Mouse (Mus musculus) heart, embryonic 14.5 days (tissue): ENCODE data around the gene Gm13694. TPM values are rescaled to one million over a fixed set of nuclear protein-coding genes. Genes with fewer than 3 reads are reported as not detected.

Experiments
- ATAC-seq: fragments of 200-750 bp; cut with Nextera tagmentation; 2 replicates; pipeline ENCODE4 v1.8.0; 2017; ENCODE audit warnings: low read depth, moderate TSS enrichment; ENCODE audit not compliant: insufficient number of reproducible peaks, insufficient read depth, low FRiP score
- H3K27ac ChIP-seq, 2 experiments: fragments of 200-500 bp in 1 of 2; fragments of 300-500 bp in 1 of 2; sonication (generic) in 1 of 2; replicated peaks in 1 of 2; 2 replicates each; pipeline ENCODE4 v1.5.1; 2012 to 2014; ENCODE audit warnings: low read depth in 2 of 2, low read length in 2 of 2, control low read depth in 1 of 2, mild to moderate bottlenecking in 1 of 2, mixed read lengths in 1 of 2; ENCODE audit not compliant: control insufficient read depth in 1 of 2, insufficient read depth in 1 of 2
- H3K27me3 ChIP-seq: fragments of 300-500 bp; sonication (generic); 2 replicates; pipeline ENCODE4 v1.6.1; 2014; ENCODE audit warnings: mild to moderate bottlenecking, low read length, control low read depth; ENCODE audit not compliant: control insufficient read depth, insufficient read depth
- H3K36me3 ChIP-seq: fragments of 300-500 bp; sonication (generic); 2 replicates; pipeline ENCODE4 v1.6.1; 2014; ENCODE audit warnings: mild to moderate bottlenecking, control low read depth, low read length, mixed read lengths; ENCODE audit not compliant: control insufficient read depth, insufficient read depth
- H3K4me1 ChIP-seq, 2 experiments: fragments of 200-500 bp in 1 of 2; fragments of 300-500 bp in 1 of 2; sonication (generic) in 1 of 2; 2 replicates each; pipeline ENCODE4 v1.6.1; 2012 to 2014; ENCODE audit warnings: low read length in 2 of 2, control low read depth in 1 of 2, mixed read lengths in 1 of 2; ENCODE audit not compliant: control insufficient read depth in 2 of 2, insufficient read depth in 2 of 2
- H3K4me2 ChIP-seq: fragments of 300-500 bp; sonication (generic); 2 replicates; pipeline ENCODE4 v1.6.1; 2014; ENCODE audit warnings: mild to moderate bottlenecking, low read length
- H3K4me3 ChIP-seq, 2 experiments: fragments of 200-500 bp in 1 of 2; fragments of 300-500 bp in 1 of 2; sonication (generic) in 1 of 2; 2 replicates each; pipeline ENCODE4 v1.5.1; 2012 to 2014; ENCODE audit warnings: low read length in 2 of 2, mild to moderate bottlenecking in 2 of 2, control low read depth in 1 of 2, low read depth in 1 of 2, moderate library complexity in 1 of 2; ENCODE audit not compliant: control insufficient read depth in 1 of 2, insufficient read depth in 1 of 2
- H3K9ac ChIP-seq: fragments of 300-500 bp; sonication (generic); 2 replicates; pipeline ENCODE4 v1.6.1; 2014; ENCODE audit warnings: mild to moderate bottlenecking, low read length
- H3K9me3 ChIP-seq: fragments of 300-500 bp; sonication (generic); 2 replicates; pipeline ENCODE4 v1.6.1; 2016; ENCODE audit warnings: low read length, control low read depth; ENCODE audit not compliant: control insufficient read depth
- WGBS: fragments of 180-500 bp; shearing (Covaris S2); extraction: QIAGEN DNeasy Blood & Tissue Kit; methylation state at CpG from one replicate; pipeline ENCODE4 v1.1.7; 2014; 5-methylcytosine and 5-hydroxymethylcytosine counted together
- polyA plus RNA-seq: library from polyadenylated mRNA; unstranded; fragments of >200 nt; fragmentation: Nextera tagmentation; extraction: Ambion mirVana; gene quantifications from 2 replicates; pipeline ENCODE4 v1.2.1, GENCODE M21; 2014

The Gm13694 gene
- polyA plus RNA-seq, 1 experiment from 2014 or later, result not detected

DNA sequence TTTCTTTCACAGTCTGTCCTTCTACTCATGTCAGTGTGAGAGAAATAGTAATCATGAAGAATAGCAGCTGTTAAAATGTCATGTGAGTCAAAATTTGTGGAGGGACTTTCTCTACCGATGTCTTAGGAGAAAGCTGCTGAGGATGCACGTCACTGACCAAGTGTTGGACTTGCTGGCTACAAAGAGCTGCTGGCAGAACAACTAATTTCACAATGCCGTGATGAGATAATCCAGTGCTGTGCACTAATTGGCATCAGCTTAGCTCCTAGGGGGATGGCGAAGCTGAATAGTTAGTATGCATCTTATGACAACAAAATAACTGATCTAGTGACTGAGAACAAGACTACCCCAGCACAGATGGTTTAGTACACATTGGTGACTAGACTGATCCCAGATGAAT, 46.5 kb downstream of the Gm13694 start:
- Histone ChIP-seq H3K27ac (no peak overlapping the region), H3K9ac (no peak overlapping the region), H3K4me2 (no peak overlapping the region), H3K4me1 (no peaks in the 10 kb centered on the region), H3K36me3 (no peaks in the 10 kb centered on the region), H3K27me3 (no peaks in the 10 kb centered on the region), H3K9me3 (no peaks in the 10 kb centered on the region), H3K4me3 (no peak overlapping the region)
- ATAC-seq, result no peak
- 67% methylated on average over 4 of the region's 4 CpGs for WGBS

Other genes with a start within 250 kb of the Gm13694 start
- gene Fam171b, start 166.3 kb upstream of the Gm13694 start, polyA plus RNA-seq, result 1.9 and 3.6 TPM in 2 replicates
- not detected in 2 replicates for gene Zswim2, start 37.7 kb upstream of the Gm13694 start, polyA plus RNA-seq
- not detected in 2 replicates for gene Gm13698, start 23.2 kb upstream of the Gm13694 start, polyA plus RNA-seq
- not detected in 2 replicates for gene Gm13693, start 17.4 kb upstream of the Gm13694 start, polyA plus RNA-seq
- not detected in 2 replicates for gene Gm13695, start 11.6 kb upstream of the Gm13694 start, polyA plus RNA-seq
- not detected in 2 replicates for gene Gm13696, start 5.8 kb upstream of the Gm13694 start, polyA plus RNA-seq
- gene Gm13697, start 5.8 kb downstream of the Gm13694 start, polyA plus RNA-seq, result not detected in 2 replicates
- not detected in 2 replicates for gene Gm13691, start 11.6 kb downstream of the Gm13694 start, polyA plus RNA-seq